In genomic region chr7:25279076-25279860, GRCm38 (mm10) we compare ENCODE assay signal across 8 mouse cellular contexts. TPM values are rescaled to one million over a fixed set of nuclear protein-coding genes. Genes with fewer than 3 reads are reported as not detected.
DNase-seq lines count a peak whose midpoint lies in the region; ATAC-seq lines count a peak whose summit lies in the region.

No protein-coding gene starts in this region.

- ATAC-seq in activated CD4-positive, CD25-positive, alpha-beta regulatory T cell, adult 4 months, result peak; percentile 14
- ATAC-seq in inflammation-experienced regulatory T-cells, adult 6 months, result peak; percentile 16
- peak; percentile 4; the same call in 1 of the 2 replicates for ATAC-seq in megakaryocyte progenitor cell, adult 5-6 weeks (replicated peaks; ENCODE audit: poor library complexity)

- intact Hi-C loops in left cerebral cortex, postnatal 10 days (cut with DNase I), result no loop called here

- peak; percentile 88 for DNase-seq in embryo, embryonic 10 days (ENCODE audit: low spot score)
- peak; percentile 88 for DNase-seq in gastrocnemius, postnatal 10 days
- DNase-seq in left cerebral cortex, postnatal 10 days (ENCODE audit: extremely low spot score in 1 of 2, low spot score in 2 of 2), result peak; percentile 89 to 95
- DNase-seq in right cerebral cortex, postnatal 14 days, result peak; percentile 95
- peak; percentile 75 to 88 for DNase-seq in urinary bladder, postnatal 4 days (ENCODE audit: low spot score in 2 of 2)

RNA-seq across cellular contexts. Expression of gene Cic, which starts 11.8 kb away (rescaled TPM):
- polyA plus RNA-seq in activated CD4-positive, CD25-positive, alpha-beta regulatory T cell, adult 4 months (2017; shearing (Covaris generic)), result 10 to 100 TPM; 23.2 to 26.0 TPM
- total RNA-seq in gastrocnemius, postnatal 10 days (2021), result 10 to 100 TPM; 65.7 to 73.4 TPM
- 10 to 100 TPM; 17.9 to 35.2 (median 21.6) TPM for polyA plus RNA-seq in inflammation-experienced regulatory T-cells, adult 6 months (2017; shearing (Covaris generic))
- 100 to 1,000 TPM; 244 to 271 TPM for total RNA-seq in left cerebral cortex, postnatal 10 days (2021)
- 67.4 and 67.8 TPM in 2 replicates for total RNA-seq in megakaryocyte progenitor cell, adult 5-6 weeks (2015)
- 19.0 and 24.4 TPM in 2 replicates for total RNA-seq in megakaryocyte progenitor cell, adult 5-6 weeks (2017)

RNA-seq across cellular contexts. Expression of gene Pafah1b3, which starts 18.5 kb away (rescaled TPM):
- 10 to 100 TPM; 16.8 to 30.7 TPM for polyA plus RNA-seq in activated CD4-positive, CD25-positive, alpha-beta regulatory T cell, adult 4 months (2017; shearing (Covaris generic))
- total RNA-seq in gastrocnemius, postnatal 10 days (2021), result 10 to 100 TPM in 1 of 2 experiments, 1 to 10 TPM in 1; 7.5 to 12.3 TPM
- polyA plus RNA-seq in inflammation-experienced regulatory T-cells, adult 6 months (2017; shearing (Covaris generic)), result 10 to 100 TPM; 17.5 to 37.2 (median 31.3) TPM
- 10 to 100 TPM; 64.1 to 67.5 TPM for total RNA-seq in left cerebral cortex, postnatal 10 days (2021)
- 10.9 and 20.0 TPM in 2 replicates for total RNA-seq in megakaryocyte progenitor cell, adult 5-6 weeks (2015)
- 14.7 and 15.0 TPM in 2 replicates for total RNA-seq in megakaryocyte progenitor cell, adult 5-6 weeks (2017)

RNA-seq across cellular contexts. Expression of gene Prr19, which starts 21.9 kb away (rescaled TPM):
- not detected for polyA plus RNA-seq in activated CD4-positive, CD25-positive, alpha-beta regulatory T cell, adult 4 months (2017; shearing (Covaris generic))
- not detected for total RNA-seq in gastrocnemius, postnatal 10 days (2021)
- polyA plus RNA-seq in inflammation-experienced regulatory T-cells, adult 6 months (2017; shearing (Covaris generic)), result not detected
- total RNA-seq in left cerebral cortex, postnatal 10 days (2021), result under 1 TPM in 1 of 2 experiments, not detected in 1; 0.28 TPM
- total RNA-seq in megakaryocyte progenitor cell, adult 5-6 weeks (2015), result not detected in 2 replicates
- not detected in 2 replicates for total RNA-seq in megakaryocyte progenitor cell, adult 5-6 weeks (2017)

RNA-seq across cellular contexts. Expression of gene Tmem145, which starts 26.6 kb away (rescaled TPM):
- not detected for polyA plus RNA-seq in activated CD4-positive, CD25-positive, alpha-beta regulatory T cell, adult 4 months (2017; shearing (Covaris generic))
- not detected for total RNA-seq in gastrocnemius, postnatal 10 days (2021)
- polyA plus RNA-seq in inflammation-experienced regulatory T-cells, adult 6 months (2017; shearing (Covaris generic)), result not detected
- total RNA-seq in left cerebral cortex, postnatal 10 days (2021), result 10 to 100 TPM; 89.2 to 91.0 TPM
- not detected in 2 replicates for total RNA-seq in megakaryocyte progenitor cell, adult 5-6 weeks (2015)
- total RNA-seq in megakaryocyte progenitor cell, adult 5-6 weeks (2017), result not detected in 2 replicates

RNA-seq across cellular contexts. Expression of gene Erf, which starts 28.7 kb away (rescaled TPM):
- under 1 TPM; 0.28 to 0.38 TPM for polyA plus RNA-seq in activated CD4-positive, CD25-positive, alpha-beta regulatory T cell, adult 4 months (2017; shearing (Covaris generic))
- total RNA-seq in gastrocnemius, postnatal 10 days (2021), result 10 to 100 TPM; 14.9 to 18.4 TPM
- polyA plus RNA-seq in inflammation-experienced regulatory T-cells, adult 6 months (2017; shearing (Covaris generic)), result under 1 TPM; 0.34 to 0.70 (median 0.38) TPM
- total RNA-seq in left cerebral cortex, postnatal 10 days (2021), result 10 to 100 TPM; 47.7 to 55.1 TPM
- total RNA-seq in megakaryocyte progenitor cell, adult 5-6 weeks (2015), result 5.2 and 5.6 TPM in 2 replicates
- 6.6 and 6.9 TPM in 2 replicates for total RNA-seq in megakaryocyte progenitor cell, adult 5-6 weeks (2017)

Comparison
In these comparisons a context has a peak if more than half of its experiments do, and no peak if none do; other contexts are left out.
1. Peak in every context shown above with its lines: DNase-seq and ATAC-seq.